Mouse (Mus musculus) heart, postnatal 0 days (tissue): ENCODE data around the gene Ddx6.

ENCODE experiments used
- CTCF ChIP-seq: IDR thresholded peaks from 2 replicates; pipeline ENCODE4 v1.5.1; 2016; ENCODE audit warnings: antibody characterized with exemption, control low read depth, low read depth
- EP300 ChIP-seq: IDR thresholded peaks from 2 replicates; pipeline ENCODE4 v1.6.1; 2016; ENCODE audit warnings: antibody characterized with exemption, low read depth

GRCm38 (mm10) chr9:44645924-44646323, 41.2 kb downstream of the Ddx6 start:
- TF ChIP-seq EP300 (no peak), CTCF (no peak)
